Mouse (Mus musculus): ENCODE data around the gene Fndc8. TPM values are rescaled to one million over a fixed set of nuclear protein-coding genes. Genes with fewer than 3 reads are reported as not detected.

Fndc8 gene
- polyA plus RNA-seq, 1 experiment, result 0.36 TPM

DNA sequence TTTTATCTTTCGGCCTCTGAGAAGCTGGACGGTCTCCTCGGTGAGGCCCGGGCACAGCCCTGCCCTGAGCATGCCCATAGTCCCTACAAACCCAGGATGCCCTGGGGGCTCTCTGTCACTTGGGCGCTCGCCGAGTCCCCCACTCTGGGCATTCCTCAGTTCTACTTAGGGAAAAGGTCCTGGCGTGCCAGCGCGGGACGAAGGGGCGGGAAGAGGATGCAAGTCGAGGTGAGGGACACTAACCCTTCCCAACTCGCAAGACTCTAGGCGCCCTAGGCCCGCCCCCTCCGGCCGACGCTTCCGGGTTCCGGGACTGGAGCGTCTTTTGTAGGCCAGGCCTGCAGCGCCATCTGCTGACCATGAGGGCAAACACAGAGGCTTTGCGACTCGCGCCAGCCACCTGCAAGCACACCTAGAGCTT lies 1.6 kb upstream of the Fndc8 start, which contains the start of gene Rad51d:
Rad51d (minus strand) TSS at position 273 of the 421 bp plus-strand sequence.
- Histone ChIP-seq H3K36me3 (ENCODE audit: control insufficient read depth, insufficient read depth, low read length) (no peaks in the 10 kb centered on the region), H3K4me1 (replicated peaks; ENCODE audit: control insufficient read depth, insufficient read depth, low read length) (peaks cover 19% of the 10 kb centered on the region), H3K27ac (ENCODE audit: control insufficient read depth, insufficient read depth, low read length) (peak within 1 kb of the TSS; percentile 63), H3K4me3 (ENCODE audit: control insufficient read depth, insufficient read depth, low read length) (peak within 1 kb of the TSS; percentile 88), H3K27me3 (ENCODE audit: control insufficient read depth, insufficient read depth, low read length) (no peaks in the 10 kb centered on the region)
- DNase-seq, result peak; percentile 96
- TF ChIP-seq POLR2A (IDR thresholded peaks at IDR 0.05; ENCODE audit: control insufficient read depth, extremely low read depth, insufficient read depth, low read length, poor library complexity) (peak; percentile 75; the same call in 1 of the 2 replicates), CTCF (IDR thresholded peaks at IDR 0.05; ENCODE audit: borderline replicate concordance, control insufficient read depth, extremely low read depth, insufficient read depth, low read length, poor library complexity) (peak; percentile 94)
- WGBS, result under 1% methylated on average over 26 of the region's 26 CpGs

DNA sequence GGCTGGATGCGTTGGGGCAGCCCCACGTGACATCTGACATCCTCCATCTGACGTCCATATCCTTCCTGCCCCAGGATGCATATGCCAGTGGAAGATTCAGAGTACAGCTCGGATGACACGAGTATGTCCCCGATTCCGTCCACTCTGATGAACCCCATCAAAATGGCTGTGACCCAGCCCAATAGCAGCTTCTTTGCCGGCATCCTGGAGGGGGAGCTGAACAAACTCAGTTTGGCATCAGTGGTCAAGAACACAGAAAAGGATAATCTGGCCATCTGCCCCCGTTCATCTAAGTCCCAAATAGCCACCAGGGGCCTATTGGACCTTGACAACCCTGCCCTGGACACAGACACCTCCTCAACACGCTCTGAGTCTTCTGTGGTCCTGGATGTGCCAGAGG lies 5.6 kb downstream of the Fndc8 start:
- 93% methylated on average over 10 of the region's 10 CpGs for WGBS
- no peak for DNase-seq
- Histone ChIP-seq H3K27ac (ENCODE audit: control insufficient read depth, insufficient read depth, low read length) (no peak overlapping the region), H3K27me3 (ENCODE audit: control insufficient read depth, insufficient read depth, low read length) (no peaks in the 10 kb centered on the region), H3K4me1 (replicated peaks; ENCODE audit: control insufficient read depth, insufficient read depth, low read length) (peaks cover under 1% of the 10 kb centered on the region), H3K4me3 (ENCODE audit: control insufficient read depth, insufficient read depth, low read length) (no peak overlapping the region), H3K36me3 (ENCODE audit: control insufficient read depth, insufficient read depth, low read length) (peaks cover 20% of the 10 kb centered on the region)
- no peak for TF ChIP-seq CTCF (IDR thresholded peaks at IDR 0.05; ENCODE audit: borderline replicate concordance, control insufficient read depth, extremely low read depth, insufficient read depth, low read length, poor library complexity)

DNA sequence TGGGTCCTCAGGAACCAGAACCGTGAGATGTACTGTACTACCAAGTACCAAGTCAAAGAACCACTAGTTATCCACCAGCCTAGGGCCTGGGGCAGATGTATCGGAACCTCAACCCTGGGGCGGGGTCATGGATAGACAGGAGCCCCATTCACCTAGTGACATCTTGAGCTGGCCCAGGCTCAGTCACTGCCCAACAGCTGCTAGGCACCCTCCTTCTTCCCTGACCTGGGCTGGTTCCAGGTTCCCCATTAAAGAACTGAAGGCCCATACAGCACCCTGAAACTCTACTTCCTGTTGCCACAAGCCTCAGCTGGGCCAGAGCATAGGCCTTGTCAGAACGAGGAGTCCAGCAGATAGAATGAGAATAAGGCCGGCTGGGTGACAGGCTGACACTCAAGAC lies 7.8 kb downstream of the Fndc8 start:
- Histone ChIP-seq H3K4me3 (ENCODE audit: control insufficient read depth, insufficient read depth, low read length) (no peak overlapping the region), H3K36me3 (ENCODE audit: control insufficient read depth, insufficient read depth, low read length) (peaks cover 32% of the 10 kb centered on the region), H3K4me1 (replicated peaks; ENCODE audit: control insufficient read depth, insufficient read depth, low read length) (no peaks in the 10 kb centered on the region), H3K27ac (ENCODE audit: control insufficient read depth, insufficient read depth, low read length) (no peak overlapping the region), H3K27me3 (ENCODE audit: control insufficient read depth, insufficient read depth, low read length) (no peaks in the 10 kb centered on the region)
- TF ChIP-seq CTCF (IDR thresholded peaks at IDR 0.05; ENCODE audit: borderline replicate concordance, control insufficient read depth, extremely low read depth, insufficient read depth, low read length, poor library complexity), result no peak
- no peak for DNase-seq
- WGBS, result 94% methylated on average over 5 of the region's 5 CpGs

DNA sequence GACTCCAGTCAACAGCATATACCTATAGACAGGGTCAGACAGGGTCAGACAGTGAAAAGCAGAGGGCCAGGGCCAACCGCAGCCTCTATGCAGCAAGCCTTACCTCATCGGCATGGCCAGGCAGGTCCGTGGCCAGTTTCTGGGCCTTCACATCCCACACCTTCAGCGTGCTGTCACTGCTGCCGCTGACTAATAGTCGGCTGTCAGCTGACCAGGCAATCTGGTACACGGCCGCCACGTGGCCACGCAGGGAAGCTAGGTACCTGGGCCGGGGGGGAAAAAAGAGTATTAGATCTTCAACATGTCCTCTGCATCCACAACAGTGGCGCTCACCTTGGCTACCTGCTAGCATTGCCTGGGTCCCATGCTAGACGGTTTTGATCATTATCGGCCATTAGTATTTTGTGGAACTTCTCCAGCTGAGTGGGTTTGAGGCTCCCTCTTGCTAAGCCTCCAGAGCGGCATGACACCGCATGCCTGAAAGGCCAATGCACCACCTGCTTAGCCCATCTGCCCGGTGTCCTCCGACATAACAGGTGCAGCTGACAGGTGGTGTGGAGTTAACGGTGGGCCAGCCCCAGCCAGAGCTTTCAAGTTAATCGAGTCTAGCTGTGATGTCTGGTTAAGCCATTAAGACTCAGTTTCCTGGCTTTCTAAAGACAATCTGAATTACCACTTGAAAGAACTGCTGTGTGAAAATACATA lies 9.8 kb downstream of the Fndc8 start:
- 94% methylated on average over 20 of the region's 20 CpGs for WGBS
- Histone ChIP-seq H3K27ac (ENCODE audit: control insufficient read depth, insufficient read depth, low read length) (no peak overlapping the region), H3K4me1 (replicated peaks; ENCODE audit: control insufficient read depth, insufficient read depth, low read length) (no peaks in the 10 kb centered on the region), H3K4me3 (ENCODE audit: control insufficient read depth, insufficient read depth, low read length) (no peak overlapping the region), H3K27me3 (ENCODE audit: control insufficient read depth, insufficient read depth, low read length) (no peaks in the 10 kb centered on the region), H3K36me3 (ENCODE audit: control insufficient read depth, insufficient read depth, low read length) (peaks cover 32% of the 10 kb centered on the region)
- DNase-seq, result no peak
- TF ChIP-seq CTCF (IDR thresholded peaks at IDR 0.05; ENCODE audit: borderline replicate concordance, control insufficient read depth, extremely low read depth, insufficient read depth, low read length, poor library complexity), result no peak
- no peak for TF ChIP-seq POLR2A (IDR thresholded peaks at IDR 0.05; ENCODE audit: control insufficient read depth, extremely low read depth, insufficient read depth, low read length, poor library complexity)

DNA sequence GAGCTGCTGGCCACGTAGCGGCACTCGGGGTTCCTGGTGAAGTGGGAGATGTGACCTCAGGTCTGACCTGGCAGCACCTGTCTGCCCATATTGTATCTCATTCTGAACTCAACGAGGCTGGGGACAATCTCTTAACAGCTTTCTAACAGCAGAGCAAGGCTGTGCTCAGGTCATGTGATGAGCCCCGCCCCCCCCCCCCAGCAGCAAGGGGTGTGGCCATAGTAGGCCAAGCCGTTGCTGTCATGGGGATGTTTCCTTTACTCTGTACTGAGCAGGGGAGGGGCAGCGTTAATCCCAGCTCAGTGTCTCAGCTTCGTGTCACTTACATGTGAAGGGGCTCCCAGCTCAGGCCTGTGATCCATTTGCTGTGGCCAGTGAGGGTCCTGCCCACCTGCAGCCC lies 13.0 kb downstream of the Fndc8 start:
- TF ChIP-seq POLR2A (IDR thresholded peaks at IDR 0.05; ENCODE audit: control insufficient read depth, extremely low read depth, insufficient read depth, low read length, poor library complexity) (no peak), CTCF (IDR thresholded peaks at IDR 0.05; ENCODE audit: borderline replicate concordance, control insufficient read depth, extremely low read depth, insufficient read depth, low read length, poor library complexity) (no peak)
- DNase-seq, result no peak
- WGBS, result 71% methylated on average over 8 of the region's 8 CpGs
- no peaks in the 10 kb centered on the region for H3K27me3 ChIP-seq (ENCODE audit: control insufficient read depth, insufficient read depth, low read length)
- H3K36me3 ChIP-seq (ENCODE audit: control insufficient read depth, insufficient read depth, low read length), result peaks cover 32% of the 10 kb centered on the region
- H3K4me1 ChIP-seq (replicated peaks; ENCODE audit: control insufficient read depth, insufficient read depth, low read length), result peaks cover 10% of the 10 kb centered on the region
- H3K27ac ChIP-seq (ENCODE audit: control insufficient read depth, insufficient read depth, low read length), result no peak overlapping the region
- no peak overlapping the region for H3K4me3 ChIP-seq (ENCODE audit: control insufficient read depth, insufficient read depth, low read length)

DNA sequence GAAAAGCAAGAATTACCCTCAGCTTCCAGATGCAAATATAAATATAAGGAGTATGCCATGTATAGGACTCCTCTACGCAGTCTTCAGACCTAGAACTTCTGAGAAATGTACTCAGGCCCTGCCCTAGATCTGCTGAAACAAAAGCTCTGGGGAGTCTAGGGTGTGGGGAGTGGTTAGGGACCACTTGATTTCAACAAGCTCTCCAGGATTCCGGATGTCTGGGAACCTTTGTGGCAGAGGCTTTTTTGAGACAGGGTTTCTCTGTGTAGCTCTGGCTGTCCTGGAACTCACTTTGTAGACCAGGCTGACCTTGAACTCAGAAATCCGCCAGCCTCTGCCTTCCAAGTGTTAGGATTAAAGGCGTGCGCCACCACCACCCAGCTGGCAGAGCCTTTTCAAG lies 13.9 kb downstream of the Fndc8 start:
- DNase-seq, result no peak
- no peak for TF ChIP-seq POLR2A (IDR thresholded peaks at IDR 0.05; ENCODE audit: control insufficient read depth, extremely low read depth, insufficient read depth, low read length, poor library complexity)
- no peak for TF ChIP-seq CTCF (IDR thresholded peaks at IDR 0.05; ENCODE audit: borderline replicate concordance, control insufficient read depth, extremely low read depth, insufficient read depth, low read length, poor library complexity)
- Histone ChIP-seq H3K4me3 (ENCODE audit: control insufficient read depth, insufficient read depth, low read length) (no peak overlapping the region), H3K27ac (ENCODE audit: control insufficient read depth, insufficient read depth, low read length) (no peak overlapping the region), H3K36me3 (ENCODE audit: control insufficient read depth, insufficient read depth, low read length) (peaks cover 26% of the 10 kb centered on the region), H3K4me1 (replicated peaks; ENCODE audit: control insufficient read depth, insufficient read depth, low read length) (peaks cover 10% of the 10 kb centered on the region), H3K27me3 (ENCODE audit: control insufficient read depth, insufficient read depth, low read length) (no peaks in the 10 kb centered on the region)
- WGBS, result 97% methylated on average over 5 of the region's 5 CpGs

Measured in thymus, adult 2 months (tissue).